Mouse (Mus musculus): Measurements from ENCODE around the gene Cxcr5.
"Not testable (repeated sequence)": the region's sequence is repeated elsewhere in the genome, so short reads cannot be mapped to it uniquely, and the experiment has no call there.

The Cxcr5 gene

DNA sequence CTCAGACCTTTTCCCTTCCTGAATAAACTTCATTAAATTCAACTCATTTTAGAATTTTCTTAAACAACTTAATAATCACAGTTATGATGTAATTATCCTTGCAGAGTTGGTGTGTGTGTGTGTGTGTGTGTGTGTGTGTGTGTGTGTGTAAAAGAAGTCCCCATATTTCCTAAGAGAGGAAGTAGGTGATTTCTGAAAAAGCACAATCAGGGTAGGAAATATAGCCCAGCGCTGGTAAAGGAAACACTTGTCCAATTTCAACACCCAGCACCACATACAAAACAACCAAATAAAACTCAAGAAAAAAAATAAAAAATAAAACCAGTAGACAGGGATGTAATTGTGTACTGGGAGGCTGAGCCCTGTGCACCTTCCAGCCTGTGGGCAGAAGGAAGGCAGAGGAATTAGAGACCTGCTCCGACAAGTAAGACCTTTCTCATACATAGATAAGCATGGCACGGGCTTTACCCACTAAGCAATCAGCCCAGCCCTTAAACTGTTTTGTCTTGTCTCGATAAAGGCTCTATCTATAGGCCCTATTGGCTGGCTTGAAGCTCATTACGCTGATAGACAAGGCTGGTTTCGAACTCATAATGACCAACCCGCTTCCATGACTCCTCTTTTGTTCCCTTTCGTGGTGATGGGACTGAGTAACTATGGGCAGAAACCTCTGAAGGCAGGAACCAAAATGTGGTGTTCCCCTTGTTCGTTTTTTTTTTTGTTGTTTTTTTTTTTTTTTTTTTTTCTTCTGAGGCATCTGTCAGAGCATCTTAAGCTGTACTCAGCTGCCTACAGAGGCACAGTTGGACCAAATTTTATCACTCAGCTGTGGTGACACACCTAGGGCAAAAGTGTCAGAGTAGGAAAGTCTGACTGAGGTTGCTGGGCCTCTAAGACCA is 25.8 kb upstream of the Cxcr5 start:
- no peak for DNase-seq

DNA sequence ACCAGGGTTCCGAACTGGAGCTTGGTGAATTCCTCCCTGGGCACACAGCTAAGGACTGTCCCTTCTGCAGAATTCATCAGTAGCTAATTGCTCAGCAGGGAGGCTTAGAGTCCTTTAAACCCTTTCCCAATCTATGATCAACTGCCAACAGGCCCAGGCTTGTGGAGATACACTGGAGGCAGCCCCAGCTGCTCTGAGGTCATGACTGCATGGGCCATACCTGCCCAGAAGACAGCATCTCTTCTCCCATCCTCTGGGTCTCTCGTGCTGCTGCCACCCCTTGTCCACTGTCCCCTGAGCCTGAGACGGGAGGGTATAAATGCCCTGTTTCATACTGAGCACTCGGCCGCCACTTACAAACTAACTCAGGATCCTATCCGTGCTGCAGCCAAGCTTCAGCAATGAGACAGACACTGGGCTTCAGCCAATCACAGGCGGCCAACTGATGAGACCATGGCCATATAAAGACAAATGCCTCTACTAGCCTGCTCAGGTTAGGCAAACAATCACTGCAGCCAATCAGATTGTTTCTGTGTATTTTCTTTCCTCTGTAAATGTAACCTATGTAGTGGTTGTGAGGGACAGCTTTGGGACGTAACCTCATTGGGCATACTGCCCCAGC is 25.1 kb upstream of the Cxcr5 start:
- DNase-seq, result peak in 1 of 2 experiments; percentile 23

DNA sequence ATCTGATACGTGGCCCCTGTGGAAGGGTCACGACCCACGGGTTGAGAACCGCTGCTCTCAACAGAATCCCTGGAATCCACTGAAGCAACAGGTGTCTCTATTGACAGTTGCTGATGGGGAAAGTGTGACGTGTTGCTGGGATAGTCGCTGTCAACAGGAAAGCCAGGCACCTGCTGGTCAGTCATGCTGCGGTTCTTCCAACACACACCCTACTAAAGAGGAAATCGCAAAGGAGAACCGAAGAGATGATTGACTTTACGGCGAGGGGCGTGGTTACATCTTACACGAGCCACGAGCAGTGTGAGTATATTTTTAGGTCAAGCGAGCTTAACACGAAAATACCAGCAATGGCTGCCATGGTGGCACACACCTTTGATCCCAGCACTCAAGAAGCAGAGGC is 20.7 kb upstream of the Cxcr5 start:
- no peak for DNase-seq

DNA sequence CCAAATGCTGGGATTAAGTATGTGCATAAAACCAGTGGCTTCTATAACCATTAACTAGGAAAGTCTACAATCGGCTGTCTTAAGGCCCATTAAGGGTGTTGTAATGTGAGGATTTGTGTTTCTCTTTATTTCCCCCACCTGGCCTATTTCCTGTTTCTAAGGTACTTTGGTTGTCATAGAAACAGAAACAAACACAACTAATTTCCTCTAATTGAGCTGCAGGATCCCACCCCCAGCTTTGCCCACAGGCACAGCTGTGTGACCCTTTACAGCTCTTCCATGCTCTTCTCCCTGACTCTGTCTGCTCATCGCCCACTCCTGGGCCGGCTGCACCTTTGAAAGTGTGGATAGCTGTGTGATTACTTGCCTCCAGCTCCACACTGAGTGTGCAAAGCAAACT is 19.7 kb upstream of the Cxcr5 start:
- DNase-seq, result no peak

DNA sequence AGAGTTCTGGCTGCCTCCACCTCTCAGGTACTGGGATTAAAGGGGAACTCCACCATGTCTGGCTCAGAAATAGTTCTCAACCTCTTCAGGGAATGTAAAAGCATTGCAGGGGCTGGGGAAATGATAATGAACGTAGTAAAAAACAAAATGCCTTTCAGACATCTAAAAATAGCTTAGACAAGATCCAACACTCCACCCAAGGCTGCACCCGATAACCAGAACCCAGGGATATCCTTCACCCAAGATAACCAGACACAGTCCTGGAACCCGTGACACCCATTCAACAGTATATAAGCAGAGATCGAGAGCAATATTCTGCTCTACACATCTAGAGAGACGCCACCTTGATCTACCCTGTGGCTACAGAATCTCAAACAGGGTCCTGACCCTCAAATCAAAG is 18.4 kb upstream of the Cxcr5 start:
- DNase-seq, result no peak

DNA sequence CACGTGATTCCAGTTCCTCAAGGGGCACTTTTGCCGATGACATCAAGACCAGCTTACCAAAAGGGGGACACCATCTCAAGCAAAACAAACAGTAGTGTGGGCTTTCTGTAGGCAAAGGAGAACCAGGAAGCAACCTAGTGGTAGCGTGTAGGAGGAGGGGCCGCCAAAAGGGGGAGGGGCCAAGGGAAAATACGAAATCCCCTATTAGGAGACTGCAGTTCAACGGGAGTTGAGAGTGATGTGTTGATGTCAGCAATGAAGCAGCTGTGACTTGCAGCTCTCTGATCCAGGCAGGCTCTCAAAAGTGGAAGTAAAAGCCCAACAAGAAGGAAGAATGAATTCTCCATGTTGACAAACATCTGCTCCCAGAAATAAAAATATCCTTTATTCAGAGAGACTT is 17.7 kb upstream of the Cxcr5 start:
- DNase-seq, result no peak

DNA sequence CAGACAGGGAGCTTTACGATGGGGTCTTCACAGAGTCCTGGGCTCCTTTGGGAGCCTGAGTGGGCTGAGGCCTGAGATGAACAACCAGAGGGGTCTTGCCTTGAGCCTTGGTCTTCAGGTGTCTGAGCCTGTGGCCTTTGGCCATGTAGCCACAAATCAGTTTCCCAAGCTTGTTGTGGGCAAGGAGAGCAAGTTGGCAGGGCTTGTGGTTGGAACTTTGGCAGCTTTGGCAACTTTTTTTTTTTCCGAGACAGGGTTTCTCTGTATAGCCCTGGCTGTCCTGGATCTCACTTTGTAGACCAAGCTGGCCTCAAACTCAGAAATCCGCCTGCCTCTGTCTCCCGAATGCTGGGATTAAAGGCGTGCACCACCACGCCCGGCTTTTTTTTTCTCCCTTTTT is 14.4 kb upstream of the Cxcr5 start:
- not testable (repeated sequence) for DNase-seq

DNA sequence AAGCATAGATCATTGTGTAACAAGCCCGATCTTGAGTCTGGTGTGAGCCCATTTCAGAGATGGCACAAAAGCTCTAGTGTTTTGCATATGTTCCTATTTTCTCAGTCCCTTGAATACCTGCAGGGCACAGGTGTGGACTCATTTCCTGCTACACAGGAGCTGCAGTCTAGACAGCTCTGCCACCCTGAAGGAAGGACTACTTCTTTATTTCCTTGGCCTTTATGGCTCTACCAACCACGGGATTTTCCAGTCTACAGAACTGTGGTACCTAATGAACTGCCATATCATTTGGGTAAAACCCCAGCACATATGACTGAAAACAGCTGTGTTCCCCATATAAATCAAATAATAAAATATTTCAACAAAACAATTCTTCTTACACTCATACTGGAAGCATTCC is 13.4 kb upstream of the Cxcr5 start:
- no peak for DNase-seq

DNA sequence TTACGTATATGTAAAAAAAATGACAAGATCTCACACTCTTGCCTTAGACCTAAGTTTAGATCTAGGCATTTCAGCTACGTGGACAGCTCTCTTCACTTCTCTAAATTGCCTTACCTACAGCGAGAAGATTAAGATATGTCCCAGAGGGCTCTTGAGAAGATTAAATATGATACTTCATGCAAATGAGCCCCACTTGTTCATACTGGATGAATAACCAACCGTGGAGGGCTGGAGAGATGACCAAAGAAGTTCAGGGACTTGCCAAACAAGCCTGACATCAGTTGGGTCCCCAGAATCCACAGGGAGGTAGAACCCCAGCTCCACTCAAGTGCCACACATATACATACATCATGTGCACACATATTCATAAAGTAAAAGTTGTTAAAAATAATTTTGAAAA is 11.6 kb upstream of the Cxcr5 start:
- DNase-seq, result no peak

DNA sequence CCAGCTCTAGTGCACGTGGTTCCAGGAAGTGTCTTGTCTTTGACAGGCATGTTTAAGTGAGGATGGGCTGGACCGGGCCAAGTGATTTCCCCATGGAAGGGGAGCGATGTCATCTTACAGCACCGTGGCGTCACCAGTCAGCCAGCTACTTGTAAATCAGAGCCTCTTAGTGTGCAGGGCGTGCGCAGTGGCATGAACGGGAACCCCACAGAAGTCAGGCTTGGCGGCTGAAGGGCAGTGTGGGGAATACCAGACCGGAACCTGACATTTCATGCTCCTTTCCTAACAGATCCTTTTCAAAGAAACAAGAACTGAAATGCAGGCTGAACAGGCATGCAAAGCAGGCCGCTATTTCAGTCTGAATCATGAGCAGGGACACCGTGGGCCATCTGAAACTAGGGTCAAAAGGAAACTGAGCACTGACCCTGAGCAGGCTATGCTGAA is 9.3 kb upstream of the Cxcr5 start:
- DNase-seq, result no peak

DNA sequence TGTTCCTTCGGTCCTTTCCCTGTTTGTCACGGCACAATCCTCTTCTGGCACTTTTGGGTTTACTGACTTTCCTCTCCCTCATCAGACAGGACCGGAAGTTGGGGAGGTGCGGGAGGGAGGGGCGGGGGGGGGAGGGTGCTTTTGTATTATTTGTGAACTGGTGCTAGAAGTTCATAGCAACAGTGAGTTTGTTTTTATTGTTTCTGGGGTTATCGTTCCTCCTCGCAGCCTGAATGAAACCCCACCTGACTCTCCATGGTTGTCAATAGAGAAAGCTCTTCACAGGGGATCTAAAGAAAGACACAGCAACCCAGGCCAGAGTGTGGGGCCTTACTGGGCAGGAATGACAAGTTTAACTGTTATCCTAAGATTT is 6.4 kb upstream of the Cxcr5 start:
- DNase-seq, result no peak

DNA sequence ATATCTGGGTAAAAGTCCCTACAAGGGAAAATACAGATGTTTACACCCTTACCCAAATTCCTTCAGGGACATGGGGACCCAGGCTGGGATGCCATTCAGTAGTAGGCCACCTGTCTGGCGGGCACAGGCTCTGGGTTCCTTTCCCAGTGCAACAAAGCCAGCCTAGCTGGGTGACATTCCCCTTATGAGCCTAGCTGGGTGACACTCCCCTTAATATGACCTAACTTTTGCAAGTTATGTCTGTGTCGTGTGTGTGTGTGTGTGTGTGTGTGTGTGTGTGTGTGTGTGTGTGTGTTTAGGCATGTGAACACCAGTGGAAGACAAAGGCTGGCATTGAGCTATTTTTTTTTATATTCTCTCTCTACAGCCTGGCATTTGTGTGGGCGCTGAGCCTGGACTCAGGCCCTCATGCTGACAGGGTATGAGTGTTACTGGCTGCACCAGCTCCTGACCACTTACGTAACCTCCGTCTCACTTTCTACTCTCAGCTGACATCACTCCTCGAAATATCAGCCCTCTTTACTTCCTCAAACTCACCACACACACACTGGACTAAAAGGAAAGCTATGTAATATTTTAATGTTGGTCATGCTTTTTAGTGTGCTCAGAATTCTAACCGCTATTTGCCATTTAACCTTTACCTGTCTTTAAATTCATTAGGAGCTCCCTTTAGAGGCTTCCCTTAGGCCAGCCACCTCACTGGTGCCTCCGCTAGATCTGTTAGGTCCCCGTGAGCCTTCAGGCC is 5.8 kb upstream of the Cxcr5 start:
- peak; percentile 25 to 26 for DNase-seq

DNA sequence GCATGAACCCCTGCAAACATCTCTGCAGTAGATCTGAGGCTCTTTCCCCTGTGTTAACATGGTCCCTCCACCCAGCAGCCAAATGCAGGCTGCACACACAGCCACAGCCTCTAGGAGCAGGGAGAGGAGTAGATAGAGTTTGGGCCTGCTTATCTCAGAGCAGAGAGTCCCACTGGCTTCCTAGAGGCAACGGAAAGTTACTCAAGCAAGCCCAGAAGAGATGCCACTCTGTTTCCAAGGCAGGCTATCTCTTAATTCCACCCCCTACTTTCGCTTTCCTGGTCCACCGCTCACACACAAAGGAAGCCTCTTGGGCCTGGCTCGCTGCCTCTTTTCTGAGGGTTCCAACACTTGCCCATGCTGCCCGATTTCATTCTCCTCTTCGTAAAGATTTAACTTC is 3.7 kb upstream of the Cxcr5 start:
- DNase-seq, result peak; percentile 19 to 29

DNA sequence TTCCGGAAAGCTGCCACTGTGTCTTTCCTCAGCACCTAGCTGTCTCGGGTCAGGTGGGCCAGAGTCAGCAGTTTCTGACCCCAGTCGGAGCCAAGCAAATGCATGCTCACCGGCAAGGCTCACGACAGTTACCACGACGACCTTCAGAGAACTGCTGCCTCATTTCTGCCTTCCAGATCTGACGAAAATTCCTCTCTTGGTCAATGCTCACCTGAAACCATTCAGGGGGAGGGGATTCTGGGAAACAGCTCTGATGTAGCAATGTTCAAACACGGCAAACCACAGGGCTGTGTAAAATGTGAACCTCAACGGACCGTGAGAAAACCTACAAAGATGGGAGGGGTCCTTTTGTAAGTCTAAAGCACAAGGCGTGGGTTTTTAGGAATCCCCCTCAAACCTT is 1.3 kb upstream of the Cxcr5 start:
- no peak for DNase-seq

DNA sequence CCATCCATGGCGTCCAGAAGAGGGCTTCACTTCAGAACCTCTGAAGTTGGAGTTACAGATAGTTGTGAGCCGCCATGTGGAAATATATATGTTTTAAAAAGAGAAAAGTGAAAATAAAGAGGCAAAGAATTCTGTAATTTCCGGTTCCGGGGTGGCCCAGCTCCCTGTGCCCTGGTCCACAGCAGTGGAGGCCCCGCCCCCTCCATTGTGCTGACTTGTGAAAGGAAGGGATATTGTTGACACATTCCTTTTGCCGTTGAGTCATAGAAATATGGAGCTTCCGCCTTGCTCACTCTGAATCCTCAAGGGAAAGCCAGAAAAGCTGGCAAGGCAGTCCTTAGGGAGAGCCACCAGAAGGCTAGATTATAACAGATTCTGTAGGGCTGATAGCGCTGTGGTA is 9.5 kb downstream of the Cxcr5 start:
- DNase-seq, result no peak

DNA sequence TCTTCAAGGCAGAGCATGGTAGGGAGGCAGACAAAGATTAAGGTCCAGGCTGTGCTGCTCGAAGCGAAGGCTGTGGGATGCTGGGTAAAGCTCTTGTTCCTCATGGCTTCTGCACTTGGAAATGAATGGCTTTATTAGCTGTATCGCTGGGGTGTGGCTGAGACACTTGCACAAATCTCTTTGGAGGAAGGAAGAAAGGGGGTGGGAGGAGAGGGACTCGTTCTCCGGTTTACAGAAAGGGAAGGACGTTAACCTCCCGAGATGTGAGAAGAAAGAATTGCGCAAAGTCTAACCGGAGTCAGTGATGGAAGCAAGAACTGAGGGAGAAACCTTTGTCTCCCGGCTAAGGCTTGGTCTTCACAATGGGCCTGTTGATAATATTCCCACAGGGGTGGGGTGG is 10.5 kb downstream of the Cxcr5 start:
- DNase-seq, result no peak

DNA sequence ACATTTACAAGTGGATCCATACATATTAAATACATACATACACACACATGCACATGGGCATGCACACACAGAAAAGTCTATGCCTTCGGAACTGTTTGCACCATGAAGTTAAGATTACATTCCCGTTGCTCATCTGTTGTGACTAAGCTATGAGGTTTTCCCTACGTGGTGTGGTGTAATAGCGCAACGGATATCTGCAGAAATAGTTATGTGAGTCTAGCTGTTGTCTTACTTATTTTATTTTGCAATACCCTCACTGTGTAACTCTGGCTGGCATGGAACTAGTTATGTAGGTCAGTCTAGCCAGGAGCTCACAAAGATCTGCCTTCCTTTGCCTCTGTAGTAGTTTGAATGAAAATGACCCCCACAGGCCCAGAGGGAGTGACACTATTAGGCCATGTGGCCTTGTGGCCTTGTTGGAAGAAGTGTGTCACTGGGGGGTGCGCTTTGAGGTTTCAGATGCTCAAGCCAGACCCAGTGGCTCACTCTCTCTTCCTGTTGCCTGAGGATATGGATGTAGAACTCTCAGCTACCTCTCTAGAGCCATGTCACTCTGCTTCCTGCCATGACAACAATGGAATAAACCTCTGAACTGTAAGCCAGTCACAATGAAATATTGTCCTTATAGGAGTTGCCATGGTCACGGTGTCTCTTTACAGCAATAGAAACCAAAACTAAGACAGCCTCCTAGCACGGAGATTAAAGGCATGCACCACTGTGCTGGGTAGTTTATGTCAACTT is 13.1 kb downstream of the Cxcr5 start:
- DNase-seq, result no peak

DNA sequence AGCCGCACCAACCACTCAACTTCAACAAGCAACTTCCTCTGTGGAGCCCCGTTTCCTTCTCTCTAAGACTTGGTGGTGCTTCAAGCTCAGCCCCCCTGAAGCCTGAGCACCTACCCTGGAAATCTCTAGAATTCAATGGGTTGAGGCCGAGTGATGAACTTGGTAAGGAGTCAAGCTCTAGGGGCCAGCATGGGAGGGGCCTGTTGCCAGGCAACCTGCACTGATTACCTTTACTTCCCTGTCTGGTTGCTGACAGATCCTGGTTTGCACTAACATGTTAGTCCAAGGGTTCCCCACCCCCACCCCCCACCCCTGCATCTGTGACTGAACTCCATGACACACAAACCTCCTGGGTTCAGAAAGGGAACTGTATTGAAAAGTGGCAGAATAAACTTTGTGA is 16.7 kb downstream of the Cxcr5 start:
- no peak for DNase-seq

DNA sequence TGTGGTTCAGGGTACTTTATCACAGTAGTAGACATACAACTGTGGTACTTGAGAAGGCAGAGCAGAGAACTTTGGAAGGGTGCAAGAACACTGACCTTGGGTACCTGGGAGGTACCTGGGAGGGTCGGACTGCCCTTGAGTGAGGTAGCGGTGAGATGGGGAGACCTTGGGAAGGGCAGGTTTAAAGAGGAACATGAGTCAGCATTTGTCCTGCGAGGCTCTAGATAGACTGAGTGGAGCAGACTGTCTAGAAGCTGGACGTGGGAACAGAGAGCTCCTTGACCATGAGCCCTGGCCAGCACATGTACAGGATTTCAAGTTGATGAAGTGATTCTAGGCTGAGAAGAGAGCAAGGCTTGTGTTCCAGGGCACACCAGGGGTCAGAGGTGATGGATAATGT is 19.3 kb downstream of the Cxcr5 start:
- no peak for DNase-seq

DNA sequence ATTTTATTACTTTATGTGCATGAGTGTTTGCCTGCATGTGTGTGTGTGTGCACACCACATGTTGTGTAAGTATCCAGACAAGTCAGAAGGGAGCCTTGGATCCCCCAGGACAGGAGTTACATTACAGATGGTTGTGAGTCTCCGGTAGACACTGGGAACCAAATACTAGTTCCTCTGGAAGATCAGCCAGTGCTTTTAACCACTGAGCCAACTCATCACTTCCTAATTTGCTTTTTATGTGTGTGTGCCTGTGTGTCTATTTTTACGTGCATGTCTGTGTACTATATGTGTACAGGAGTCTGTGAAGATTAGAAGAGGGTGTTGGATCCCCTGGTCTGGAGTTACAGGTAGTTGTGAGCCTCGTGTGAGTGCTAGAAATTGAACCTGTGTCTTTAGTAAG is 21.0 kb downstream of the Cxcr5 start:
- no peak for DNase-seq

DNA sequence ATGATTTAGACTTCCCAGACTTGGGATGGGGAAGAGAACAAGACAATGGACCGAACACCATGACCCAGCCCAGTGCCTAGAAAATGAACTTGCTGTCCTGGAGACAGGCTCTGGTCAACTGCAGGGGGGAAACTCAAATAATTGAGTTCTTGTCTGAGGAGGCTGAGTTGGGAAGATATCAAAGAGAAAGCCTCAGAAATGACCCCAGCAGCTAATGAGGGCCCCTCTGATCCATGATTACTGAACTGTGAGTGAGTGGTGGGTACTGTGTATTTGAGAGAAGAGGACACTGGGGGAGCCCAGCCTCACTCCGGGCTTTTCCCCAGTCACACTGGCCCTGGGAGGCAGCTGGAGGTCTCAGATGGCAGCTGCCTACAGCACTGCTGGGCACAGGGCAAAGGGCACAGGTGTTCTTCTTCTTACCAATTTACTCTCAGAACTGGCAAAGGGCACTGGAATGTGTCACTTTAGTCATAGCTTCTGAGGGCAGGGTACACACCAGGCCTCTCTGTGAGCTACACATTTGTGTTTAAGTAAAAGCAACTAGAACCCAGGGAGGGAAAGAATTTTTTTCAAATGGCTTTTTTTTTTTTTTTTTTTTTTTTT is 21.8 kb downstream of the Cxcr5 start:
- no peak for DNase-seq

DNA sequence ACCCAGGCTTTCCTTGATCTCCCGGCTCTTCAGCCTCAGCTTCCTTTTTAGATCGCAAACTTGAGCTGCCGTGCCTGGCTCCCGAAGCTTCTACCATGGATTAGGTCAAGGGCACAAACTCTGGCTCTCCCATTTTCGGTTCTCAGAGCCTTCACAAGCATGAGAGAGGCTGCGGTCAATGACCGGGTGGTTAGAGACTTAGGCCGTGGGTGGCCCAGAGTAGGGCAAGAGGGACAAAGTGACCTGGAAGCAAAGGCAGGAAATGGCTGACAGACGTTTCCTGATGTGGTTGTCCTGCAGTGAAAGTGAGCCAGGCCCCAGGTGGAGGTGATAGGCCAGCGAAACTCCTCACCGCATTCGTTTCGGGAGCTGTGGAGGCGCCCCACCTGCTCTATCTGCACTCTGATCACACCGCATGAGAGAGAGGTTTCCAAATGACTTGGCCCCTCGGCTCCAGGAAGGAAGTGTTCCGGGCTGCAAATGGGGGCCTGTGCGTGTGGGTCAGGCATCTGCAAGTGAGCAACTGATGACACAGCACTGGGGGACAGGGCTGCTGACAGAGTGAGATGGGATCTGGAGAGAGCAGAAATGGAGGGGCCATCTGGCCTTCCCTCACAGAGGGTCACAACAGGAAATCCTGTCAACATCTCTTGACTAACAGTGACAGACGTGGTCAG is 23.9 kb downstream of the Cxcr5 start:
- DNase-seq, result no peak
